Mouse (Mus musculus) MEL (cell line): ENCODE measurements around the gene Fndc1.

ENCODE experiments used
- CTCF ChIP-seq, 3 experiments: IDR thresholded peaks in 2 of 3; conservative IDR thresholded peaks in 1 of 3; 2 replicates each; pipeline ENCODE4 v1.5.1; 2011 to 2012; ENCODE audit warnings: low read length in 3 of 3, low read depth in 2 of 3, mild to moderate bottlenecking in 2 of 3, improper control_type of control experiment in 1 of 3, inconsistent platforms in 1 of 3, mixed read lengths in 1 of 3, moderate library complexity in 1 of 3; ENCODE audit not compliant: control insufficient read depth in 1 of 3, insufficient read depth in 1 of 3, poor library complexity in 1 of 3, severe bottlenecking in 1 of 3
- MYC ChIP-seq: IDR thresholded peaks from 2 replicates; pipeline ENCODE4 v1.6.1; 2011; ENCODE audit warnings: low read depth, mild to moderate bottlenecking, low read length, improper control_type of control experiment, moderate library complexity

GRCm38 (mm10) chr17:7707073-7707472, 120.0 kb downstream of the Fndc1 start:
- TF ChIP-seq CTCF (IDR thresholded peaks at IDR 0.05 in 2 of 3, conservative IDR thresholded peaks at IDR 0.05 in 1 of 3; ENCODE audit: control insufficient read depth in 1 of 3, insufficient read depth in 1 of 3, low read depth in 2 of 3, low read length in 3 of 3, poor library complexity in 1 of 3, severe bottlenecking in 1 of 3): no peak
- TF ChIP-seq MYC: no peak
